Comparison of ENCODE assay signal across 8 mouse cellular contexts in the genomic region with DNA sequence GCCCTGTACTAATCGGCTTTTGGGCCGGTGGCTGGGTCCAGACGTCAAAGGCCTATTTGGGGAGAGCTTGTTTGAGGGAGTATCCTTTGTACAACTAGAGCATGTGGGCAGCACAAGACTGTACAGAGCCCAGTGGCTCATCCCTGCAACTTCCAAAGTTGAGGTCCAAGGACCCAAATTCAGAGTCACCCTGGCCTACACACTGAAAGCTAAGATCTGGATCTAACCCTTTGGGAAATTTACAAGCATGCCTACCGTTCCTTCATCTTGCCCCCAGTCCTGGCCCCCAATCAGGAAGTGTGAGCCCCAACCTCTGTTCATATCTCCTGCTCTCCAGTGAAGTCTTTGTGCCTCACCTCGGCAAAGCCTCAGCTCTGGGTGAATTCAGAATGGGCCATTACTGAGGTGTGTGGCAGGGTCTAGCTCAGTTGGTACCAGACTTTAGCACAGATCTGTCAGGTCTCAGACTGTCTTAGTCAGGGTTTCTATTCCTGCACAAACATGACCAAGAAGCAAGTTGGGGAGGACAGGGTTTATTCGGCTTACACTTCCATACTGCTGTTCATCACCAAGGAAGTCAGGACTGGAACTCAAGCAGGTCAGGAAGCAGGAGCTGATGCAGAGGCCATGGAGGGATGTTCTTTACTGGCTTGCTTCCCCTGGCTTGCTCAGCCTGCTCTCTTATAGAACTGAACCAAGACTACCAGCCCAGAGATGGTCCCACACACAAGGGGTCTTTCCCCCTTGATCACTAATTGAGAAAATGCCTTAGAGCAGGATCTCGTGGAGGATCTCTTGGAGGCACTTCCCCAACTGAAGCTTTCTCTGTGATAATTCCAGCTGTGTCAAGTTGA. TPM values are rescaled to one million over a fixed set of nuclear protein-coding genes. Genes with fewer than 3 reads are reported as not detected.
DNase-seq lines count a peak whose midpoint lies in the region; ATAC-seq and TF ChIP-seq lines count a peak whose summit lies in the region.
"Not testable (repeated sequence)": the region's sequence is repeated elsewhere in the genome, so short reads cannot be mapped to it uniquely, and the experiment has no call there.

No protein-coding gene starts in this region.

- H3K9ac ChIP-seq in heart, embryonic 14.5 days (ENCODE audit: low read length): peak overlapping the region; percentile 97; the same call in 1 of the 2 replicates
- not testable (repeated sequence) for H3K9ac ChIP-seq in intestine, postnatal 0 days (ENCODE audit: low read depth, low read length)
- H3K9ac ChIP-seq in limb, embryonic 13.5 days: peak overlapping the region; percentile 50; the same call in 1 of the 2 replicates

- not testable (repeated sequence) for H3K27me3 ChIP-seq in erythroblast, embryonic 14.5 days (ENCODE audit: control insufficient read depth); heart, embryonic 14.5 days (ENCODE audit: control insufficient read depth, insufficient read depth, low read length); intestine, postnatal 0 days (replicated peaks; ENCODE audit: control insufficient read depth, insufficient read depth, low read length); limb, embryonic 13.5 days; midbrain, embryonic 10.5 days (ENCODE audit: low read depth, poor library complexity, severe bottlenecking)

- TF ChIP-seq CTCF in intestine, postnatal 0 days (IDR thresholded peaks at IDR 0.05; ENCODE audit: low read depth): not testable (repeated sequence)

- not testable (repeated sequence) for H3K4me1 ChIP-seq in brown adipose tissue, adult 24 weeks (ENCODE audit: control insufficient read depth, insufficient read depth, insufficient read length, low read length); intestine, postnatal 0 days (replicated peaks; ENCODE audit: control insufficient read depth, insufficient read depth, low read length)
- peaks cover 58% of the 10 kb centered on the region for H3K4me1 ChIP-seq in erythroblast, embryonic 14.5 days (ENCODE audit: control insufficient read depth)
- H3K4me1 ChIP-seq in heart, embryonic 14.5 days (ENCODE audit: control insufficient read depth in 2 of 2, insufficient read depth in 2 of 2, low read length in 2 of 2): peaks cover 3 to 21% of the 10 kb centered on the region in 2 experiments
- peaks cover 39% of the 10 kb centered on the region for H3K4me1 ChIP-seq in limb, embryonic 13.5 days
- peaks cover 44% of the 10 kb centered on the region for H3K4me1 ChIP-seq in midbrain, embryonic 10.5 days

- 17% methylated on average over 7 of the region's 7 CpGs for WGBS in heart, embryonic 14.5 days
- WGBS in intestine, postnatal 0 days: 14% methylated on average over 7 of the region's 7 CpGs
- 31% methylated on average over 7 of the region's 7 CpGs for whole genome bisulfite sequencing in limb, embryonic 13.5 days
- 53% methylated on average over 7 of the region's 7 CpGs for WGBS in midbrain, embryonic 10.5 days

- not testable (repeated sequence) for H3K9me3 ChIP-seq in erythroblast, embryonic 14.5 days (ENCODE audit: control insufficient read depth, low read length); heart, embryonic 14.5 days (ENCODE audit: control insufficient read depth, low read length); intestine, postnatal 0 days (ENCODE audit: control insufficient read depth); limb, embryonic 13.5 days; midbrain, embryonic 10.5 days (replicated peaks)

- DNase-seq in A20 (ENCODE audit: low read depth, low spot score): peak; percentile 59
- not testable (repeated sequence) for DNase-seq in midbrain, embryonic 10.5 days (ENCODE audit: low spot score)
- peak; percentile 66 to 73 for DNase-seq in right cerebral cortex, adult 2 months (ENCODE audit: low spot score in 2 of 2)

- 0 out of 2 replicates have a peak overlapping the region, but pooled peaks have one; percentile 4 for H3K4me2 ChIP-seq in heart, embryonic 14.5 days (ENCODE audit: low read length)
- not testable (repeated sequence) for H3K4me2 ChIP-seq in intestine, postnatal 0 days (replicated peaks; ENCODE audit: low read depth); limb, embryonic 13.5 days (replicated peaks)

- ATAC-seq in heart, embryonic 14.5 days (ENCODE audit: insufficient number of reproducible peaks, insufficient read depth, low FRiP score, low read depth): peak; percentile 46
- not testable (repeated sequence) for ATAC-seq in intestine, postnatal 0 days
- ATAC-seq in limb, embryonic 13.5 days (ENCODE audit: low FRiP score, low read depth): peak; percentile 43

- H3K4me3 ChIP-seq in brown adipose tissue, adult 24 weeks (ENCODE audit: insufficient read depth, low read depth, low read length); heart, embryonic 14.5 days (ENCODE audit: control insufficient read depth in 1 of 2, insufficient read depth in 1 of 2, low read depth in 1 of 2, low read length in 2 of 2); intestine, postnatal 0 days (ENCODE audit: low read depth, low read length): not testable (repeated sequence)
- peak overlapping the region; percentile 70 for H3K4me3 ChIP-seq in erythroblast, embryonic 14.5 days (replicated peaks)
- 0 out of 2 replicates have a peak overlapping the region, but pooled peaks have one; percentile 14 for H3K4me3 ChIP-seq in limb, embryonic 13.5 days
- peak overlapping the region; percentile 22; the same call in 1 of the 2 replicates for H3K4me3 ChIP-seq in midbrain, embryonic 10.5 days

- 0 out of 2 replicates have a peak overlapping the region, but pooled peaks have one; percentile 27 for H3K27ac ChIP-seq in brown adipose tissue, adult 24 weeks (replicated peaks; ENCODE audit: low read depth, low read length)
- peak overlapping the region; percentile 12 to 66 for H3K27ac ChIP-seq in heart, embryonic 14.5 days (replicated peaks in 1 of 2; ENCODE audit: control insufficient read depth in 1 of 2, insufficient read depth in 1 of 2, low read depth in 2 of 2, low read length in 2 of 2)
- H3K27ac ChIP-seq in intestine, postnatal 0 days (ENCODE audit: low read depth, low read length): peak overlapping the region; percentile 54
- peak overlapping the region; percentile 79 for H3K27ac ChIP-seq in limb, embryonic 13.5 days
- H3K27ac ChIP-seq in midbrain, embryonic 10.5 days (replicated peaks): peak overlapping the region; percentile 46; the same call in 1 of the 2 replicates

- peaks cover 53% of the 10 kb centered on the region for H3K36me3 ChIP-seq in erythroblast, embryonic 14.5 days (ENCODE audit: control insufficient read depth)
- peaks cover 47% of the 10 kb centered on the region for H3K36me3 ChIP-seq in heart, embryonic 14.5 days (ENCODE audit: control insufficient read depth, insufficient read depth, low read length)
- peaks cover 39% of the 10 kb centered on the region for H3K36me3 ChIP-seq in intestine, postnatal 0 days (ENCODE audit: control insufficient read depth, insufficient read depth)
- peaks cover 44% of the 10 kb centered on the region for H3K36me3 ChIP-seq in limb, embryonic 13.5 days
- H3K36me3 ChIP-seq in midbrain, embryonic 10.5 days: peaks cover 46% of the 10 kb centered on the region

RNA-seq across cellular contexts. Expression of gene Scyl1, which starts 22.9 kb away (rescaled TPM):
- 49.2 and 54.3 TPM in 2 replicates for polyA plus RNA-seq in brown adipose tissue, adult 24 weeks (2012; ENCODE audit: insufficient read depth, insufficient read length, missing spikeins)
- 8.2 TPM in 2 replicates for polyA plus RNA-seq in erythroblast, embryonic 14.5 days (2012)
- polyA plus RNA-seq in heart, embryonic 14.5 days (2014; fragmentation: Nextera tagmentation; extraction: Ambion mirVana): 56.9 and 62.3 TPM in 2 replicates
- 43.8 and 48.8 TPM in 2 replicates for polyA plus RNA-seq in intestine, postnatal 0 days (2015; fragmentation: Nextera tagmentation; extraction: Ambion mirVana)
- 76.9 and 82.7 TPM in 2 replicates for polyA plus RNA-seq in limb, embryonic 13.5 days (2015; fragmentation: Nextera tagmentation; extraction: Ambion mirVana)
- 68.3 and 71.3 TPM in 2 replicates for polyA plus RNA-seq in midbrain, embryonic 10.5 days (2016; fragmentation: Nextera tagmentation; extraction: Ambion mirVana)

RNA-seq across cellular contexts. Expression of gene Ltbp3, which starts 53.4 kb away (rescaled TPM):
- polyA plus RNA-seq in brown adipose tissue, adult 24 weeks (2012; ENCODE audit: insufficient read depth, insufficient read length, missing spikeins): 59.4 and 101 TPM in 2 replicates
- 0.06 and 0.09 TPM in 2 replicates for polyA plus RNA-seq in erythroblast, embryonic 14.5 days (2012)
- 35.7 and 39.0 TPM in 2 replicates for polyA plus RNA-seq in heart, embryonic 14.5 days (2014; fragmentation: Nextera tagmentation; extraction: Ambion mirVana)
- polyA plus RNA-seq in intestine, postnatal 0 days (2015; fragmentation: Nextera tagmentation; extraction: Ambion mirVana): 11.9 and 15.6 TPM in 2 replicates
- 41.1 and 48.9 TPM in 2 replicates for polyA plus RNA-seq in limb, embryonic 13.5 days (2015; fragmentation: Nextera tagmentation; extraction: Ambion mirVana)
- polyA plus RNA-seq in midbrain, embryonic 10.5 days (2016; fragmentation: Nextera tagmentation; extraction: Ambion mirVana): 2.9 and 3.1 TPM in 2 replicates

Comparison
In these comparisons a context has a peak if more than half of its experiments do, and no peak if none do; other contexts are left out.
1. H3K27ac ChIP-seq: peak in every context shown above with its lines; median percentile 79 in limb, embryonic 13.5 days; 54 in intestine, postnatal 0 days; 46 in midbrain, embryonic 10.5 days; 39 in heart, embryonic 14.5 days; 27 in brown adipose tissue, adult 24 weeks.